Mouse (Mus musculus) lung, embryonic 15.5 days (tissue): ENCODE measurements at regions not wholly inside any gene's neighbourhood (a gene's known extent, or its start where the extent isn't known, plus 50 kb on each side); places are given as distances from the start of the nearest gene placed in this dataset.

Source experiments
- ATAC-seq: fragments of 200-750 bp; cut with Nextera tagmentation; 2 replicates; pipeline ENCODE4 v1.8.0; 2017; ENCODE audit warnings: moderate number of reproducible peaks, borderline replicate concordance; ENCODE audit not compliant: low FRiP score, low TSS enrichment; ENCODE audit errors: extremely low read depth
- H3K27ac ChIP-seq: fragments of 300-500 bp; sonication (generic); 2 replicates; pipeline ENCODE4 v1.5.1; 2015; ENCODE audit warnings: moderate library complexity, mild to moderate bottlenecking, inconsistent platforms
- H3K27me3 ChIP-seq: fragments of 300-500 bp; sonication (generic); 2 replicates; pipeline ENCODE4 v1.6.1; 2015; ENCODE audit warnings: inconsistent platforms
- H3K36me3 ChIP-seq: fragments of 300-500 bp; sonication (generic); 2 replicates; pipeline ENCODE4 v1.6.1; 2015; ENCODE audit warnings: inconsistent platforms
- H3K4me1 ChIP-seq: fragments of 300-500 bp; sonication (generic); 2 replicates; pipeline ENCODE4 v1.6.1; 2015; ENCODE audit warnings: inconsistent platforms
- H3K4me2 ChIP-seq: fragments of 300-500 bp; sonication (generic); 2 replicates; pipeline ENCODE4 v1.6.1; 2015; ENCODE audit warnings: inconsistent platforms, mild to moderate bottlenecking, moderate library complexity
- H3K4me3 ChIP-seq: fragments of 300-500 bp; sonication (generic); 2 replicates; pipeline ENCODE4 v1.5.1; 2015; ENCODE audit warnings: mild to moderate bottlenecking, inconsistent platforms
- H3K9ac ChIP-seq: fragments of 300-500 bp; sonication (generic); 2 replicates; pipeline ENCODE4 v1.6.1; 2015; ENCODE audit warnings: inconsistent platforms
- H3K9me3 ChIP-seq: fragments of 300-500 bp; sonication (generic); 2 replicates; pipeline ENCODE4 v1.6.1; 2016; ENCODE audit warnings: inconsistent platforms
- WGBS: fragments of 180-500 bp; shearing (Covaris S2); methylation state at CpG from one replicate; pipeline ENCODE4 v1.1.7; 2015; 5-methylcytosine and 5-hydroxymethylcytosine counted together

DNA sequence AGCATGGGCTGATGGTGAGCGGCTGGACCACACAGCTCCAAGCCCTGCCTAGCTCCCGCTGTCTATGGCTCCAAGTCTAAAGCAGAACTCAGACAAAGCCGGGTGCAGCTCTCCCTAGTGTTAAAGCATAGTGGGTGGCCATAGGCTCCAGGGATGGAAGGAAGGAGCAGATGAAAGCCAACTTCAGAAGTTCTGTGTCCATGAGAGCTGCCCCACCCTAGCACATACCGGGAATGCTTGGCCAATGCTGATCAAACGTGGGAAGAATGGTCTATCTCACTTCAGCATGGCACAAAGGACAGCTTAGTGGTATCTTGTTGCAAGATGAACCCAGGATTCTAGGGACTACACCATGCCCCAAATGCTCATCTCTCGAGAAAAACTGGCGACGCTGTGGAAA lies 55.5 kb upstream of the Ssx2ip start:
- Histone ChIP-seq H3K4me2 (no peak overlapping the region), H3K4me3 (no peak overlapping the region), H3K9ac (no peak overlapping the region), H3K4me1 (no peaks in the 10 kb centered on the region), H3K9me3 (no peaks in the 10 kb centered on the region), H3K27ac (no peak overlapping the region), H3K36me3 (no peaks in the 10 kb centered on the region), H3K27me3 (no peaks in the 10 kb centered on the region)
- ATAC-seq = no peak
- WGBS = 68% methylated on average over 8 of the region's 8 CpGs

DNA sequence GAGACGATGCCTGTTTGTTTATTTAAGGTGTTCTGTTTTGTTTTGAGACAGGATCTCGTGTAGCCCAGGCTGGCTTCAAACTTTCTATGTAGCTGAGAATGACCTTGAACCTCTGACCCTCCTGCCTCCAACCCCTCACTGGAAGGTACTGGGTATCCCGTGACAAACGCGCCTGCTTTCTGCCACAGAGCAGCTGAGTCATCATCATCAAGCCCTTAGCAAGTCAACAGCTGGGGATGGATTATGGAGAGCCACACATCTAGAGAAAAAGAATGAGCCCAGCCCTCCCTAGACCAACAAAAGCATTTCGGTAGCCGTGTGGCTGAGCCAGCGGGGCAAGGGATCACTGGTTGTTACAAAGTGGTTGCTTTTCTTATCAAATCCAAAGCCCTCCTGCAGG lies 55.0 kb upstream of the Ssx2ip start:
- no peak for ATAC-seq
- WGBS = 49% methylated on average over 8 of the region's 8 CpGs

DNA sequence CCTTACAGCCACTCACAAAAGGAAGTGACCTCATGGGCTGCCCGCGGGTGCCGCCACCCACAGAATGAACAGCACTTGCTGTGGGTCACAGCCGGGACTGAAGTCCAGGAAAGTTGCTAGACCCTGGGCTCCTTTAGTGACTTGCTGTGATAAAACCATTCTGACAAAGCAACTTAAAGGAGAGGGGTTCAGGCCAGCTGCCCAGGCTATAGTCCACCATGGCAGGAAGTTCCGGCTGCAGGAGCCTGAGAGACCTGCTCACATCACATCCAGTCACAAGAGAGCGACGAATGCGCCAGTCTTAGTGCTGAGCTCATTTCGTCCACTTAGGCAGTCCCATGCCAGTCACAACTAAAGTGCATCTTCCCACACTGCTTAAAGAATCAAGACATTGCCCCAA lies 54.3 kb upstream of the Ssx2ip start:
- Histone ChIP-seq H3K4me1 (no peaks in the 10 kb centered on the region), H3K9me3 (no peaks in the 10 kb centered on the region), H3K27ac (no peak overlapping the region), H3K9ac (no peak overlapping the region), H3K4me2 (no peak overlapping the region), H3K27me3 (no peaks in the 10 kb centered on the region), H3K4me3 (no peak overlapping the region), H3K36me3 (no peaks in the 10 kb centered on the region)
- 85% methylated on average over 9 of the region's 9 CpGs for WGBS
- no peak for ATAC-seq

More for the DNA sequence above, 55.0 kb upstream of the Ssx2ip start:
- no peaks in the 10 kb centered on the region for H3K9me3 ChIP-seq
- no peaks in the 10 kb centered on the region for H3K36me3 ChIP-seq
- H3K4me1 ChIP-seq = no peaks in the 10 kb centered on the region
- no peak overlapping the region for H3K9ac ChIP-seq
- no peak overlapping the region for H3K4me2 ChIP-seq
- no peaks in the 10 kb centered on the region for H3K27me3 ChIP-seq
- H3K27ac ChIP-seq = no peak overlapping the region
- H3K4me3 ChIP-seq = no peak overlapping the region

DNA sequence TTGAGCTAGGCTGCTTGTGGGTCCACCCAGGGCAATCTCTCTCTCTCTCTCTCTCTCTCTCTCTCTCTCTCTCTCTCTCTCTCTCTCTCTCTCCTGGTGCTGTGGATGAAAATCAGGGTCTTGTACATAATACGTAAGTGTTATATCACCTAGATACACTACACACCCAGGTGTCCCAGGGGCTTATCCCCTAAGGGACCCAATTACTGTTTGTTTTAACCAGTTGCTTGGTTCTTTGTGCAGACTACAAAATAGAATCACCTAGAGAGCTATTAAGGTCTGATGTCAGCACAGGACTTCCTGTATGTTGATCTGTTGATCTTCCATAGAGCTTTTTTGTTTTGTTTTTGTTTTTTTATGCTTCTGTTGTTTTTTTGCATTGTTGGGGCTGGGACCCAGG lies 53.0 kb upstream of the Ssx2ip start:
- no peak overlapping the region for H3K4me2 ChIP-seq
- H3K27me3 ChIP-seq = no peaks in the 10 kb centered on the region
- no peaks in the 10 kb centered on the region for H3K4me1 ChIP-seq
- no peak overlapping the region for H3K27ac ChIP-seq
- no peak overlapping the region for H3K4me3 ChIP-seq
- 95% methylated on average over 1 of the region's 1 CpGs for WGBS
- H3K9me3 ChIP-seq = no peaks in the 10 kb centered on the region
- no peak overlapping the region for H3K9ac ChIP-seq
- ATAC-seq = no peak
- no peaks in the 10 kb centered on the region for H3K36me3 ChIP-seq

DNA sequence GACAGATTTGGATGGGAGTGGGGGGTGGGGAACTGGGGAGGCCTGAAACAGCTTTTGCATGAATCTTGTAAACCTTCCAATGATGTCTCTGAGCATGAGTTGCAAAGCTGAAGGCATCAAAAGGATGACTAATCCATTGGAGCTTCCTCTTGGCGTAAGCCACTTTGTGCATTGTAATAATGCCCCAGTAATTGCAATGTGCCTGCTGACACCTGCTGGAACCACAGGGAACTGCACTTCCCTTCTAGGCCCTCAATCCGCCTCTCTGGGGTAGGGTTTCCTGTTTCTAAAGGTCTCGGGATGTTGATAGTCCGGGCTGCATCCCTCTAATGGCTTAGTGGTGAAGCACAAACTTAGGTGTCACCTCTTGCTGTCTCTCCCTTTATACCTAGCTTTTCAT lies 52.3 kb upstream of the Ssx2ip start:
- Histone ChIP-seq H3K27ac (no peak overlapping the region), H3K9ac (no peak overlapping the region), H3K4me1 (no peaks in the 10 kb centered on the region), H3K9me3 (no peaks in the 10 kb centered on the region), H3K4me2 (no peak overlapping the region), H3K27me3 (no peaks in the 10 kb centered on the region), H3K4me3 (no peak overlapping the region), H3K36me3 (no peaks in the 10 kb centered on the region)
- no peak for ATAC-seq
- 76% methylated on average over 4 of the region's 4 CpGs for WGBS

DNA sequence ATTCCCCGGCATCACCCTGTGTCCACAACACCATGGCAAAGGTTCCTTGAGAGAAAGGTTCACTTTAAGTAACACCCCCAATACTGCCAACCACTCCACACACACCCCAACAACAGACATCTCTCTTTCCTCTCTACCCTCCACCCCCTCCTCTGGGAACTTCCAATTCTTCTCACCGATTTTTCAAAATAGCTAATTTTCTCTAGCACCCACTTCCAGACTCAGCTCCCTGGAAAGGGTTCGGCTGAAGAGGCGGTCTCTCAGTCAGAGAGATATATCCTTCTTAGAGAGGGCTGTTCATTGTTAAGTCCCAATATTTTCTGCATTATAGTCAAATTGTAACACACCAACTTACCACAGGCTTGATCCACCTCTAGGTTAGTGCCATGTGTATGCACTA lies 50.5 kb upstream of the Ssx2ip start:
- Histone ChIP-seq H3K4me2 (no peak overlapping the region), H3K4me1 (no peaks in the 10 kb centered on the region), H3K27me3 (no peaks in the 10 kb centered on the region), H3K36me3 (no peaks in the 10 kb centered on the region), H3K9ac (no peak overlapping the region), H3K4me3 (no peak overlapping the region), H3K9me3 (no peaks in the 10 kb centered on the region), H3K27ac (no peak overlapping the region)
- 86% methylated on average over 4 of the region's 4 CpGs for WGBS
- no peak for ATAC-seq
